Mouse (Mus musculus): Measurements from ENCODE around the gene Polr1c. TPM values are rescaled to one million over a fixed set of nuclear protein-coding genes. Genes with fewer than 3 reads are reported as not detected.

Polr1c gene
- polyA plus RNA-seq, 1 experiment from 2014 or later: 90.4 TPM

MicroRNAs encoded within 50 kb of the gene (microRNA counts, 519-probe panel; counts per million panel counts)
- microRNA mmu-miR-693-3p (not detected), microRNA mmu-miR-693-5p (not detected)

Small RNA genes lying within 50 kb of the gene (microRNA-seq; reads per million reads assigned to microRNA genes)
- gene Mir693 (ENCODE audit: borderline number of aligned reads): 1.8 reads per million

Other genes with a start within 250 kb of the Polr1c start
- 3.4 and 4.6 TPM in 2 replicates for gene Vegfa, start 215.7 kb downstream of the Polr1c start, polyA plus RNA-seq (2014; fragmentation: Nextera tagmentation; extraction: Ambion mirVana)
- gene Mrps18a, start 137.1 kb downstream of the Polr1c start, polyA plus RNA-seq (2014; fragmentation: Nextera tagmentation; extraction: Ambion mirVana): 141 and 143 TPM in 2 replicates
- gene Rsph9, start 103.8 kb downstream of the Polr1c start, polyA plus RNA-seq (2014; fragmentation: Nextera tagmentation; extraction: Ambion mirVana): 2.0 TPM in 2 replicates
- 37.2 and 41.2 TPM in 2 replicates for gene Mad2l1bp, start 94.5 kb downstream of the Polr1c start, polyA plus RNA-seq (2014; fragmentation: Nextera tagmentation; extraction: Ambion mirVana)
- 26.1 and 31.1 TPM in 2 replicates for gene Gtpbp2, start 87.0 kb downstream of the Polr1c start, polyA plus RNA-seq (2014; fragmentation: Nextera tagmentation; extraction: Ambion mirVana)
- gene Polh, start 45.4 kb downstream of the Polr1c start, polyA plus RNA-seq (2014; fragmentation: Nextera tagmentation; extraction: Ambion mirVana): 20.9 and 22.3 TPM in 2 replicates
- gene Xpo5, start 45.3 kb downstream of the Polr1c start, polyA plus RNA-seq (2014; fragmentation: Nextera tagmentation; extraction: Ambion mirVana): 56.4 and 62.8 TPM in 2 replicates
- 65.6 and 76.7 TPM in 2 replicates for gene Yipf3, start within 50 bp of the Polr1c start, polyA plus RNA-seq (2014; fragmentation: Nextera tagmentation; extraction: Ambion mirVana)
- 0.34 and 0.62 TPM in 2 replicates for gene Lrrc73, start 5.5 kb upstream of the Polr1c start, polyA plus RNA-seq (2014; fragmentation: Nextera tagmentation; extraction: Ambion mirVana)
- 26.4 and 29.3 TPM in 2 replicates for gene Tjap1, start 35.0 kb upstream of the Polr1c start, polyA plus RNA-seq (2014; fragmentation: Nextera tagmentation; extraction: Ambion mirVana)
- gene Dlk2, start 49.4 kb upstream of the Polr1c start, polyA plus RNA-seq (2014; fragmentation: Nextera tagmentation; extraction: Ambion mirVana): 0.11 and 0.23 TPM in 2 replicates
- gene Abcc10, start 80.3 kb upstream of the Polr1c start, polyA plus RNA-seq (2014; fragmentation: Nextera tagmentation; extraction: Ambion mirVana): 3.9 and 4.4 TPM in 2 replicates
- 5.7 and 6.3 TPM in 2 replicates for gene Zfp318, start 135.7 kb upstream of the Polr1c start, polyA plus RNA-seq (2014; fragmentation: Nextera tagmentation; extraction: Ambion mirVana)
- 0.38 and 0.53 TPM in 2 replicates for gene Crip3, start 180.9 kb upstream of the Polr1c start, polyA plus RNA-seq (2014; fragmentation: Nextera tagmentation; extraction: Ambion mirVana)
- not detected in 2 replicates for gene Slc22a7, start 190.4 kb upstream of the Polr1c start, polyA plus RNA-seq (2014; fragmentation: Nextera tagmentation; extraction: Ambion mirVana)
- gene Ttbk1, start 239.6 kb upstream of the Polr1c start, polyA plus RNA-seq (2014; fragmentation: Nextera tagmentation; extraction: Ambion mirVana): 0.03 and 0.07 TPM in 2 replicates
- 63.6 and 65.0 TPM in 2 replicates for gene Dnph1, start 248.7 kb upstream of the Polr1c start, polyA plus RNA-seq (2014; fragmentation: Nextera tagmentation; extraction: Ambion mirVana)

All from liver, embryonic 11.5 days (tissue).